Mouse (Mus musculus): ENCODE measurements around the gene Cul5.

Cul5 gene

GRCm38 (mm10) chr9:53669680-53670219 lies at the start of gene Cul5:
Gene Cul5 (minus strand): TSS chr9:53670014.
- DNase-seq (ENCODE audit: low spot score in 2 of 2): peak; percentile 15 to 46

GRCm38 (mm10) chr9:53705992-53706696 lies 36.3 kb upstream of the Cul5 start, which contains the start of gene Rab39:
Gene Rab39 (minus strand): TSS chr9:53706232.
- DNase-seq (ENCODE audit: low spot score in 2 of 2): peak; percentile 68 to 78

GRCm38 (mm10) chr9:53705491-53705991 lies 35.7 kb upstream of the Cul5 start:
- DNase-seq (ENCODE audit: low spot score in 2 of 2): peak; percentile 34 to 45

GRCm38 (mm10) chr9:53702991-53703390 lies 33.2 kb upstream of the Cul5 start:
- DNase-seq (ENCODE audit: low spot score in 2 of 2): no peak

- no peak for DNase-seq (ENCODE audit: low spot score in 2 of 2)
Observed at GRCm38 (mm10) chr9:53700496-53700895, 30.7 kb upstream of the Cul5 start.

GRCm38 (mm10) chr9:53695846-53696245 lies 26.0 kb upstream of the Cul5 start:
- DNase-seq (ENCODE audit: low spot score in 2 of 2): no peak

GRCm38 (mm10) chr9:53693718-53694117 lies 23.9 kb upstream of the Cul5 start:
- DNase-seq (ENCODE audit: low spot score in 2 of 2): no peak

- DNase-seq (ENCODE audit: low spot score in 2 of 2): no peak
Observed at GRCm38 (mm10) chr9:53691745-53692670, 22.2 kb upstream of the Cul5 start.

- DNase-seq (ENCODE audit: low spot score in 2 of 2): no peak
Observed at GRCm38 (mm10) chr9:53680851-53681250, 11.0 kb upstream of the Cul5 start.

- DNase-seq (ENCODE audit: low spot score in 2 of 2): no peak
Observed at GRCm38 (mm10) chr9:53676921-53677320, 7.1 kb upstream of the Cul5 start.

- DNase-seq (ENCODE audit: low spot score in 2 of 2): peak; percentile 52 to 71
Observed at GRCm38 (mm10) chr9:53673571-53673970, 3.8 kb upstream of the Cul5 start.

- DNase-seq (ENCODE audit: low spot score in 2 of 2): peak; percentile 92 to 94
Observed at GRCm38 (mm10) chr9:53667020-53667669, 2.7 kb downstream of the Cul5 start.

GRCm38 (mm10) chr9:53666665-53667019 lies 3.2 kb downstream of the Cul5 start:
- DNase-seq (ENCODE audit: low spot score in 2 of 2): peak in 1 of 2 experiments; percentile 8

- no peak for DNase-seq (ENCODE audit: low spot score in 2 of 2)
Observed at GRCm38 (mm10) chr9:53665428-53665827, 4.4 kb downstream of the Cul5 start.

- DNase-seq (ENCODE audit: low spot score in 2 of 2): no peak
Observed at GRCm38 (mm10) chr9:53664819-53665218, 5.0 kb downstream of the Cul5 start.

GRCm38 (mm10) chr9:53634796-53635195 lies 35.0 kb downstream of the Cul5 start:
- no peak for DNase-seq (ENCODE audit: low spot score in 2 of 2)

- no peak for DNase-seq (ENCODE audit: low spot score in 2 of 2)
Observed at GRCm38 (mm10) chr9:53615246-53615645, 54.6 kb downstream of the Cul5 start.

GRCm38 (mm10) chr9:53614286-53614685 lies 55.5 kb downstream of the Cul5 start:
- no peak for DNase-seq (ENCODE audit: low spot score in 2 of 2)

GRCm38 (mm10) chr9:53609968-53610781 lies 59.6 kb downstream of the Cul5 start, which contains the start of gene Acat1:
Gene Acat1 (minus strand): TSS chr9:53610382.
- DNase-seq (ENCODE audit: low spot score in 2 of 2): peak; percentile 87 to 90

GRCm38 (mm10) chr9:53609306-53609967 lies 60.4 kb downstream of the Cul5 start:
- DNase-seq (ENCODE audit: low spot score in 2 of 2): no peak

Data from spleen, postnatal 14 days (tissue).